Mouse (Mus musculus) thymus, adult 2 months (tissue): Measurements from ENCODE around the gene Pex3.

ENCODE experiments used
- CTCF ChIP-seq: fragments of 200-500 bp; IDR thresholded peaks from 2 replicates; pipeline ENCODE4 v1.5.1; 2012; ENCODE audit warnings: mild to moderate bottlenecking, control low read depth, low read length, moderate library complexity, borderline replicate concordance; ENCODE audit not compliant: control insufficient read depth, poor library complexity, insufficient read depth; ENCODE audit errors: extremely low read depth
- POLR2A ChIP-seq: fragments of 200-500 bp; IDR thresholded peaks from 2 replicates; pipeline ENCODE4 v1.6.1; 2012; ENCODE audit warnings: mild to moderate bottlenecking, low read length, control low read depth, moderate library complexity; ENCODE audit not compliant: control insufficient read depth, poor library complexity, insufficient read depth; ENCODE audit errors: extremely low read depth

DNA sequence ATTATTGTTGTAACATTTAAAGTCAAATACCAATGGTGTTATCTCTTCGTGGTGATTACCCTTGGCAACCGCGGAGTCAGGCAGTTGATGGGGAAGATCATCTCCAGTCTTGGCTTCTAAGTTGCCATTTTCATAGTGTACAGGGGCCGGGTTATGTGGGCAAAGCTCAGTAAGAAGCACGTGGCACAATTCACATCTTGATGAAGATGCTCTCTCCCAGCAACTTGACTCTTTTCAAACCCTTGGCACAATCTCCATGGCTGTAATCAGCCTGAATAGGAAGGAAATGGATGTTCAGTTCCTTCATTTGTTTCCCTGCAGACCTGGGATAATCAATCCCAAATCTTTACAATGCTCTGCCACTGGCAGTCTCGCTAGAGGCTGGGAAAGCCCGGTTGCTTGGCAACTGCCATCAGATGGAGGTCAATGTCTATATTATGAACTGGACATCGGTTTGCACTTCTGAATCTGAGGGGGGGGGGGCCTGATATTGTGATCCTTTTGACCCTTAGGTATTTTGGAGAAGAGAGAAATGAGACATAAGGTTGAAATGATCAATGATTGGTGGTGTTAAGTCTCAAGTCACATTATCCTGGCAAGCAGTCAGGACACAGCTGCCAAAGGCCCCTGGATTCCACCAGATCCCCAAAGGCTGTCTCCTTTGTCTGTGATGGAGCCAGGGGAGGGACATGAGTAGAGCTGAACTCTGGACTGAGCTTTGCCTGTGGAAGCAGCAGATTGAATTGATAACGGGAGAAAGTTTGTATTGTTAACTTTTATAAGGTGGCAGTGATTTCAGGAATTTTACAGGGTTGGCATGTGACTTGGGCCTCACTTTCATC, 18.0 kb upstream of the Pex3 start:
- TF ChIP-seq POLR2A (no peak), CTCF (no peak)
